Mouse (Mus musculus) small intestine, adult 2 months (tissue): ENCODE measurements around the gene Arl2. TPM values are rescaled to one million over a fixed set of nuclear protein-coding genes. Genes with fewer than 3 reads are reported as not detected.

Source experiments
- H3K27ac ChIP-seq: fragments of 200-500 bp; 2 replicates; pipeline ENCODE4 v1.5.1; 2012; ENCODE audit warnings: low read depth, low read length, control low read depth, inconsistent platforms; ENCODE audit not compliant: insufficient read depth
- H3K27me3 ChIP-seq: fragments of 200-500 bp; 2 replicates; pipeline ENCODE4 v1.6.1; 2012; ENCODE audit warnings: mild to moderate bottlenecking, moderate library complexity, low read length, inconsistent platforms; ENCODE audit not compliant: control insufficient read depth, insufficient read depth
- H3K36me3 ChIP-seq: fragments of 200-500 bp; 2 replicates; pipeline ENCODE4 v1.6.1; 2012; ENCODE audit warnings: mild to moderate bottlenecking, low read length, control low read depth, inconsistent platforms; ENCODE audit not compliant: control insufficient read depth, insufficient read depth
- H3K4me1 ChIP-seq: fragments of 200-500 bp; 2 replicates; pipeline ENCODE4 v1.6.1; 2012; ENCODE audit warnings: low read length, inconsistent platforms, mixed read lengths; ENCODE audit not compliant: control insufficient read depth, insufficient read depth, insufficient read length
- H3K4me3 ChIP-seq: fragments of 200-500 bp; 2 replicates; pipeline ENCODE4 v1.5.1; 2012; ENCODE audit warnings: low read depth, mild to moderate bottlenecking, control low read depth, inconsistent platforms, low read length, moderate library complexity
- CTCF ChIP-seq: fragments of 200-500 bp; IDR thresholded peaks from 2 replicates; pipeline ENCODE4 v1.5.1; 2012; ENCODE audit warnings: low read depth, mild to moderate bottlenecking, control low read depth, inconsistent platforms, low read length, moderate library complexity, mixed read lengths; ENCODE audit not compliant: insufficient replicate concordance, insufficient read length; ENCODE audit errors: extremely low read depth
- POLR2A ChIP-seq: fragments of 200-500 bp; IDR thresholded peaks from 2 replicates; pipeline ENCODE4 v1.6.1; 2012; ENCODE audit warnings: low read depth, mild to moderate bottlenecking, control low read depth, inconsistent platforms, low read length, moderate library complexity
- WGBS: fragments of 180-500 bp; shearing (Covaris S2); methylation state at CpG from one replicate; pipeline ENCODE4 v1.1.7; 2018; 5-methylcytosine and 5-hydroxymethylcytosine counted together
- polyA plus RNA-seq: library from polyadenylated mRNA; depleted of rRNA; stranded (reverse); fragments of >200 nt; gene quantifications from 2 replicates; pipeline ENCODE4 v1.2.3, GENCODE M21; 2012

Arl2 gene
- polyA plus RNA-seq, 1 experiment = 98.9 TPM

GRCm38 (mm10) chr19:6166750-6167149, 25.4 kb upstream of the Arl2 start:
- TF ChIP-seq CTCF (peak; percentile 54; the same call in 1 of the 2 replicates), POLR2A (no peak)
- Histone ChIP-seq H3K27ac (no peak overlapping the region), H3K27me3 (no peaks in the 10 kb centered on the region), H3K4me3 (peak overlapping the region; percentile 7; the same call in 1 of the 2 replicates), H3K4me1 (peaks cover 39% of the 10 kb centered on the region), H3K36me3 (peaks cover 10% of the 10 kb centered on the region)
- WGBS = 83% methylated on average over 4 of the region's 4 CpGs

- no peaks in the 10 kb centered on the region for H3K27me3 ChIP-seq
- peaks cover 23% of the 10 kb centered on the region for H3K4me1 ChIP-seq
- peak overlapping the region; percentile 94 for H3K27ac ChIP-seq
- H3K36me3 ChIP-seq = peaks cover 7% of the 10 kb centered on the region; the same call in 1 of the 2 replicates
- 16% methylated on average over 10 of the region's 10 CpGs for WGBS
- H3K4me3 ChIP-seq = peak overlapping the region; percentile 59
- no peak for TF ChIP-seq POLR2A
Observed at GRCm38 (mm10) chr19:6163872-6164547, 22.7 kb upstream of the Arl2 start.

GRCm38 (mm10) chr19:6157220-6157619, 15.9 kb upstream of the Arl2 start:
- peaks cover 10% of the 10 kb centered on the region; the same call in 1 of the 2 replicates for H3K4me1 ChIP-seq
- H3K4me3 ChIP-seq = no peak overlapping the region
- H3K27me3 ChIP-seq = no peaks in the 10 kb centered on the region
- no peak overlapping the region for H3K27ac ChIP-seq
- no peak for TF ChIP-seq POLR2A
- no peak for TF ChIP-seq CTCF
- WGBS = 40% methylated on average over 6 of the region's 6 CpGs
- H3K36me3 ChIP-seq = no peaks in the 10 kb centered on the region

GRCm38 (mm10) chr19:6156372-6156771, 15.0 kb upstream of the Arl2 start:
- WGBS = 63% methylated on average over 8 of the region's 8 CpGs
- no peak for TF ChIP-seq POLR2A
- peak; percentile 13; the same call in 1 of the 2 replicates for TF ChIP-seq CTCF

GRCm38 (mm10) chr19:6155174-6155573, 13.8 kb upstream of the Arl2 start:
- Histone ChIP-seq H3K36me3 (no peaks in the 10 kb centered on the region), H3K4me3 (no peak overlapping the region), H3K27ac (no peak overlapping the region), H3K27me3 (no peaks in the 10 kb centered on the region), H3K4me1 (peaks cover 4% of the 10 kb centered on the region; the same call in 1 of the 2 replicates)
- 85% methylated on average over 9 of the region's 9 CpGs for WGBS
- TF ChIP-seq POLR2A (no peak), CTCF (no peak)

More at GRCm38 (mm10) chr19:6156372-6156771, 15.0 kb upstream of the Arl2 start:
- no peak overlapping the region for H3K4me3 ChIP-seq
- H3K27me3 ChIP-seq = no peaks in the 10 kb centered on the region
- H3K27ac ChIP-seq = no peak overlapping the region
- peaks cover 4% of the 10 kb centered on the region; the same call in 1 of the 2 replicates for H3K4me1 ChIP-seq
- H3K36me3 ChIP-seq = no peaks in the 10 kb centered on the region

- TF ChIP-seq CTCF (no peak), POLR2A (no peak)
- no peak overlapping the region for H3K4me3 ChIP-seq
- WGBS = 58% methylated on average over 5 of the region's 5 CpGs
- no peaks in the 10 kb centered on the region for H3K27me3 ChIP-seq
- H3K27ac ChIP-seq = no peak overlapping the region
- no peaks in the 10 kb centered on the region for H3K36me3 ChIP-seq
- no peaks in the 10 kb centered on the region for H3K4me1 ChIP-seq
Observed at GRCm38 (mm10) chr19:6144842-6145241, 3.5 kb upstream of the Arl2 start.

- H3K4me1 ChIP-seq = no peaks in the 10 kb centered on the region
- H3K4me3 ChIP-seq = peak within 1 kb of the TSS; percentile 80
- TF ChIP-seq CTCF (no peak; the same call in 1 of the 2 replicates), POLR2A (no peak)
Observed at GRCm38 (mm10) chr19:6140678-6141393, 512 bp downstream of the Arl2 start, which contains the start of gene Batf2. Batf2 (plus strand) TSS chr19:6140983.

More at GRCm38 (mm10) chr19:6140678-6141393, 512 bp downstream of the Arl2 start, which contains the start of gene Batf2:
- Histone ChIP-seq H3K36me3 (peaks cover 3% of the 10 kb centered on the region; the same call in 1 of the 2 replicates), H3K27me3 (no peaks in the 10 kb centered on the region), H3K27ac (peak within 1 kb of the TSS; percentile 93)
- WGBS = 1% methylated on average over 68 of the region's 68 CpGs
